Mouse (Mus musculus): ENCODE data around the gene Dip2b. TPM values are rescaled to one million over a fixed set of nuclear protein-coding genes. Genes with fewer than 3 reads are reported as not detected.

Gene Dip2b
- polyA plus RNA-seq, 1 experiment from 2014 or later, result 2.3 TPM

GRCm38 (mm10) chr15:100166464-100166863 lies 128.0 kb downstream of the Dip2b start:
- Histone ChIP-seq H3K36me3 (replicated peaks; ENCODE audit: insufficient read depth, low read length) (peaks cover 38% of the 10 kb centered on the region), H3K4me2 (ENCODE audit: low read depth, low read length) (no peak overlapping the region), H3K4me3 (ENCODE audit: low read depth, low read length) (no peak overlapping the region), H3K4me1 (ENCODE audit: insufficient read depth) (no peaks in the 10 kb centered on the region), H3K27ac (ENCODE audit: low read depth) (no peak overlapping the region), H3K9me3 (ENCODE audit: low read length) (no peaks in the 10 kb centered on the region), H3K9ac (replicated peaks) (no peak overlapping the region), H3K27me3 (ENCODE audit: insufficient read depth, low read length) (no peaks in the 10 kb centered on the region)
- ATAC-seq (no peak), DNase-seq (no peak)
- WGBS (ENCODE audit: insufficient replicate concordance), result 74% methylated on average over 3 of the region's 3 CpGs
- TF ChIP-seq CTCF (IDR thresholded peaks at IDR 0.05; ENCODE audit: low read depth), result no peak
- no peak for TF ChIP-seq EP300 (IDR thresholded peaks at IDR 0.05; ENCODE audit: low read depth)

- 85% methylated on average over 6 of the region's 6 CpGs for WGBS (ENCODE audit: insufficient replicate concordance)
- H3K27ac ChIP-seq (ENCODE audit: low read depth), result no peak overlapping the region
- no peak for TF ChIP-seq CTCF (IDR thresholded peaks at IDR 0.05; ENCODE audit: low read depth)
- DNase-seq, result no peak
- H3K27me3 ChIP-seq (ENCODE audit: insufficient read depth, low read length), result no peaks in the 10 kb centered on the region
- H3K36me3 ChIP-seq (replicated peaks; ENCODE audit: insufficient read depth, low read length), result peaks cover 41% of the 10 kb centered on the region
- H3K4me3 ChIP-seq (ENCODE audit: low read depth, low read length), result no peak overlapping the region
- no peak overlapping the region for H3K4me2 ChIP-seq (ENCODE audit: low read depth, low read length)
- no peaks in the 10 kb centered on the region for H3K9me3 ChIP-seq (ENCODE audit: low read length)
- ATAC-seq, result no peak
- no peak overlapping the region for H3K9ac ChIP-seq (replicated peaks)
- H3K4me1 ChIP-seq (ENCODE audit: insufficient read depth), result no peaks in the 10 kb centered on the region
Measured at GRCm38 (mm10) chr15:100167791-100168190, 129.3 kb downstream of the Dip2b start.

- DNase-seq, result no peak
- Histone ChIP-seq H3K27me3 (ENCODE audit: insufficient read depth, low read length) (no peaks in the 10 kb centered on the region), H3K9me3 (ENCODE audit: low read length) (no peaks in the 10 kb centered on the region), H3K4me3 (ENCODE audit: low read depth, low read length) (no peak overlapping the region), H3K4me1 (ENCODE audit: insufficient read depth) (no peaks in the 10 kb centered on the region), H3K4me2 (ENCODE audit: low read depth, low read length) (no peak overlapping the region), H3K9ac (replicated peaks) (no peak overlapping the region), H3K36me3 (replicated peaks; ENCODE audit: insufficient read depth, low read length) (peaks cover 44% of the 10 kb centered on the region), H3K27ac (ENCODE audit: low read depth) (no peak overlapping the region)
- no peak for ATAC-seq
- TF ChIP-seq EP300 (IDR thresholded peaks at IDR 0.05; ENCODE audit: low read depth), result no peak
- TF ChIP-seq CTCF (IDR thresholded peaks at IDR 0.05; ENCODE audit: low read depth), result no peak
- WGBS (ENCODE audit: insufficient replicate concordance), result 76% methylated on average over 8 of the region's 8 CpGs
Measured at GRCm38 (mm10) chr15:100168191-100168606, 129.7 kb downstream of the Dip2b start.

GRCm38 (mm10) chr15:100175176-100175575 lies 136.7 kb downstream of the Dip2b start:
- peaks cover 56% of the 10 kb centered on the region for H3K36me3 ChIP-seq (replicated peaks; ENCODE audit: insufficient read depth, low read length)
- DNase-seq, result no peak
- WGBS (ENCODE audit: insufficient replicate concordance), result 67% methylated on average over 6 of the region's 6 CpGs
- no peak overlapping the region for H3K4me2 ChIP-seq (ENCODE audit: low read depth, low read length)
- H3K9me3 ChIP-seq (ENCODE audit: low read length), result no peaks in the 10 kb centered on the region
- no peak overlapping the region for H3K4me3 ChIP-seq (ENCODE audit: low read depth, low read length)
- H3K27me3 ChIP-seq (ENCODE audit: insufficient read depth, low read length), result no peaks in the 10 kb centered on the region
- TF ChIP-seq EP300 (IDR thresholded peaks at IDR 0.05; ENCODE audit: low read depth) (no peak), CTCF (IDR thresholded peaks at IDR 0.05; ENCODE audit: low read depth) (no peak)
- peaks cover 3% of the 10 kb centered on the region; the same call in 1 of the 2 replicates for H3K4me1 ChIP-seq (ENCODE audit: insufficient read depth)
- no peak for ATAC-seq
- H3K9ac ChIP-seq (replicated peaks), result no peak overlapping the region
- no peak overlapping the region for H3K27ac ChIP-seq (ENCODE audit: low read depth)

- peaks cover 3% of the 10 kb centered on the region; the same call in 1 of the 2 replicates for H3K4me1 ChIP-seq (ENCODE audit: insufficient read depth)
- DNase-seq (no peak), ATAC-seq (peak; percentile 67)
- H3K4me3 ChIP-seq (ENCODE audit: low read depth, low read length), result no peak overlapping the region
- no peak overlapping the region for H3K4me2 ChIP-seq (ENCODE audit: low read depth, low read length)
- TF ChIP-seq EP300 (IDR thresholded peaks at IDR 0.05; ENCODE audit: low read depth) (no peak), CTCF (IDR thresholded peaks at IDR 0.05; ENCODE audit: low read depth) (no peak)
- H3K27me3 ChIP-seq (ENCODE audit: insufficient read depth, low read length), result no peaks in the 10 kb centered on the region
- no peak overlapping the region for H3K9ac ChIP-seq (replicated peaks)
- H3K36me3 ChIP-seq (replicated peaks; ENCODE audit: insufficient read depth, low read length), result peaks cover 48% of the 10 kb centered on the region
- 68% methylated on average over 3 of the region's 3 CpGs for WGBS (ENCODE audit: insufficient replicate concordance)
- peak overlapping the region; percentile 48 for H3K27ac ChIP-seq (ENCODE audit: low read depth)
- no peaks in the 10 kb centered on the region for H3K9me3 ChIP-seq (ENCODE audit: low read length)
Measured at GRCm38 (mm10) chr15:100177167-100177566, 138.7 kb downstream of the Dip2b start.

GRCm38 (mm10) chr15:100177575-100177974 lies 139.1 kb downstream of the Dip2b start:
- Histone ChIP-seq H3K4me1 (ENCODE audit: insufficient read depth) (peaks cover 3% of the 10 kb centered on the region; the same call in 1 of the 2 replicates), H3K4me3 (ENCODE audit: low read depth, low read length) (no peak overlapping the region), H3K27me3 (ENCODE audit: insufficient read depth, low read length) (no peaks in the 10 kb centered on the region), H3K36me3 (replicated peaks; ENCODE audit: insufficient read depth, low read length) (peaks cover 48% of the 10 kb centered on the region), H3K9me3 (ENCODE audit: low read length) (no peaks in the 10 kb centered on the region), H3K27ac (ENCODE audit: low read depth) (peak overlapping the region; percentile 48), H3K4me2 (ENCODE audit: low read depth, low read length) (no peak overlapping the region), H3K9ac (replicated peaks) (no peak overlapping the region)
- DNase-seq (no peak), ATAC-seq (peak; percentile 69)
- 77% methylated on average over 9 of the region's 9 CpGs for WGBS (ENCODE audit: insufficient replicate concordance)
- TF ChIP-seq CTCF (IDR thresholded peaks at IDR 0.05; ENCODE audit: low read depth) (no peak), EP300 (IDR thresholded peaks at IDR 0.05; ENCODE audit: low read depth) (no peak)

- no peak overlapping the region for H3K4me3 ChIP-seq (ENCODE audit: low read depth, low read length)
- no peak overlapping the region for H3K9ac ChIP-seq (replicated peaks)
- 55% methylated on average over 7 of the region's 7 CpGs for WGBS (ENCODE audit: insufficient replicate concordance)
- peaks cover 43% of the 10 kb centered on the region for H3K36me3 ChIP-seq (replicated peaks; ENCODE audit: insufficient read depth, low read length)
- no peak overlapping the region for H3K4me2 ChIP-seq (ENCODE audit: low read depth, low read length)
- H3K4me1 ChIP-seq (ENCODE audit: insufficient read depth), result peaks cover 3% of the 10 kb centered on the region; the same call in 1 of the 2 replicates
- no peak for DNase-seq
- peak overlapping the region; percentile 48 for H3K27ac ChIP-seq (ENCODE audit: low read depth)
- H3K9me3 ChIP-seq (ENCODE audit: low read length), result no peaks in the 10 kb centered on the region
- H3K27me3 ChIP-seq (ENCODE audit: insufficient read depth, low read length), result no peaks in the 10 kb centered on the region
- peak; percentile 38 for ATAC-seq
- no peak for TF ChIP-seq EP300 (IDR thresholded peaks at IDR 0.05; ENCODE audit: low read depth)
- TF ChIP-seq CTCF (IDR thresholded peaks at IDR 0.05; ENCODE audit: low read depth), result no peak
Measured at GRCm38 (mm10) chr15:100178487-100178886, 140.0 kb downstream of the Dip2b start.

Data from liver, postnatal 0 days (tissue).